Mouse (Mus musculus): ENCODE results near the gene Ndufa8. TPM values are rescaled to one million over a fixed set of nuclear protein-coding genes. Genes with fewer than 3 reads are reported as not detected.

The Ndufa8 gene
- total RNA-seq, 2 experiments from 2014 or later = 419 to 460 TPM

Other genes with a start within 250 kb of the Ndufa8 start
- gene Ttll11, start 69.5 kb downstream of the Ndufa8 start, total RNA-seq (2021) = 1 to 10 TPM in 1 of 2 experiments, under 1 TPM in 1; 0.84 to 2.2 TPM
- not detected for gene Morn5, start 52 bp upstream of the Ndufa8 start, total RNA-seq (2021)
- 1 to 10 TPM; 5.8 to 8.1 TPM for gene Lhx6, start 56.0 kb upstream of the Ndufa8 start, total RNA-seq (2021)
- 10 to 100 TPM; 21.4 to 25.7 TPM for gene Mrrf, start 87.0 kb upstream of the Ndufa8 start, total RNA-seq (2021)
- 10 to 100 TPM; 27.1 to 27.6 TPM for gene Rbm18, start 87.4 kb upstream of the Ndufa8 start, total RNA-seq (2021)
- gene Ptgs1, start 181.0 kb upstream of the Ndufa8 start, total RNA-seq (2021) = 10 to 100 TPM; 12.1 to 13.0 TPM